Mouse (Mus musculus): ENCODE results near the gene Cds2. TPM values are rescaled to one million over a fixed set of nuclear protein-coding genes. Genes with fewer than 3 reads are reported as not detected.
"Not testable (repeated sequence)": the region's sequence is repeated elsewhere in the genome, so short reads cannot be mapped to it uniquely, and the experiment has no call there.

Cds2 gene
- polyA plus RNA-seq, 1 experiment: 57.8 TPM

- TF ChIP-seq POLR2A (IDR thresholded peaks at IDR 0.05; ENCODE audit: borderline replicate concordance, low read depth, low read length) (no peak), CTCF (IDR thresholded peaks at IDR 0.05; ENCODE audit: low read depth, low read length) (no peak)
- Histone ChIP-seq H3K27ac (ENCODE audit: insufficient read depth, low read depth, low read length) (no peak overlapping the region), H3K4me1 (ENCODE audit: control insufficient read depth, insufficient read depth, low read length) (peaks cover 36% of the 10 kb centered on the region), H3K4me3 (ENCODE audit: insufficient read depth, low read length) (no peak overlapping the region)
Measured at GRCm38 (mm10) chr2:132279978-132280377, 17.0 kb downstream of the Cds2 start.

- no peak for TF ChIP-seq CTCF (IDR thresholded peaks at IDR 0.05; ENCODE audit: low read depth, low read length)
- TF ChIP-seq POLR2A (IDR thresholded peaks at IDR 0.05; ENCODE audit: borderline replicate concordance, low read depth, low read length): no peak
- H3K4me3 ChIP-seq (ENCODE audit: insufficient read depth, low read length): no peak overlapping the region
- H3K27ac ChIP-seq (ENCODE audit: insufficient read depth, low read depth, low read length): no peak overlapping the region
- peaks cover 41% of the 10 kb centered on the region for H3K4me1 ChIP-seq (ENCODE audit: control insufficient read depth, insufficient read depth, low read length)
Measured at GRCm38 (mm10) chr2:132280518-132281120, 17.7 kb downstream of the Cds2 start.

GRCm38 (mm10) chr2:132281560-132282452 is 18.9 kb downstream of the Cds2 start:
- Histone ChIP-seq H3K27ac (ENCODE audit: insufficient read depth, low read depth, low read length) (no peak overlapping the region), H3K4me1 (ENCODE audit: control insufficient read depth, insufficient read depth, low read length) (peaks cover 48% of the 10 kb centered on the region), H3K4me3 (ENCODE audit: insufficient read depth, low read length) (no peak overlapping the region)
- TF ChIP-seq CTCF (IDR thresholded peaks at IDR 0.05; ENCODE audit: low read depth, low read length): no peak
- no peak for TF ChIP-seq POLR2A (IDR thresholded peaks at IDR 0.05; ENCODE audit: borderline replicate concordance, low read depth, low read length)

GRCm38 (mm10) chr2:132282453-132283174 is 19.7 kb downstream of the Cds2 start:
- Histone ChIP-seq H3K4me1 (ENCODE audit: control insufficient read depth, insufficient read depth, low read length) (peaks cover 48% of the 10 kb centered on the region), H3K4me3 (ENCODE audit: insufficient read depth, low read length) (no peak overlapping the region), H3K27ac (ENCODE audit: insufficient read depth, low read depth, low read length) (no peak overlapping the region)
- TF ChIP-seq POLR2A (IDR thresholded peaks at IDR 0.05; ENCODE audit: borderline replicate concordance, low read depth, low read length): no peak
- TF ChIP-seq CTCF (IDR thresholded peaks at IDR 0.05; ENCODE audit: low read depth, low read length): no peak

- TF ChIP-seq CTCF (IDR thresholded peaks at IDR 0.05; ENCODE audit: low read depth, low read length): no peak
- TF ChIP-seq POLR2A (IDR thresholded peaks at IDR 0.05; ENCODE audit: borderline replicate concordance, low read depth, low read length): no peak
- Histone ChIP-seq H3K4me3 (ENCODE audit: insufficient read depth, low read length) (no peak overlapping the region), H3K4me1 (ENCODE audit: control insufficient read depth, insufficient read depth, low read length) (peaks cover 48% of the 10 kb centered on the region), H3K27ac (ENCODE audit: insufficient read depth, low read depth, low read length) (no peak overlapping the region)
Measured at GRCm38 (mm10) chr2:132283236-132284070, 20.5 kb downstream of the Cds2 start.

- Histone ChIP-seq H3K4me1 (ENCODE audit: control insufficient read depth, insufficient read depth, low read length) (peaks cover 46% of the 10 kb centered on the region), H3K27ac (ENCODE audit: insufficient read depth, low read depth, low read length) (peak overlapping the region; percentile 52), H3K4me3 (ENCODE audit: insufficient read depth, low read length) (no peak overlapping the region)
- TF ChIP-seq POLR2A (IDR thresholded peaks at IDR 0.05; ENCODE audit: borderline replicate concordance, low read depth, low read length) (no peak), CTCF (IDR thresholded peaks at IDR 0.05; ENCODE audit: low read depth, low read length) (no peak)
Measured at GRCm38 (mm10) chr2:132284492-132285139, 21.7 kb downstream of the Cds2 start.

GRCm38 (mm10) chr2:132285722-132286121 is 22.8 kb downstream of the Cds2 start:
- not testable (repeated sequence) for H3K4me3 ChIP-seq (ENCODE audit: insufficient read depth, low read length)
- peak overlapping the region; percentile 52 for H3K27ac ChIP-seq (ENCODE audit: insufficient read depth, low read depth, low read length)
- H3K4me1 ChIP-seq (ENCODE audit: control insufficient read depth, insufficient read depth, low read length): peaks cover 46% of the 10 kb centered on the region

- H3K27ac ChIP-seq (ENCODE audit: insufficient read depth, low read depth, low read length): peak overlapping the region; percentile 77
- no peak overlapping the region for H3K4me3 ChIP-seq (ENCODE audit: insufficient read depth, low read length)
- H3K4me1 ChIP-seq (ENCODE audit: control insufficient read depth, insufficient read depth, low read length): peaks cover 52% of the 10 kb centered on the region
- TF ChIP-seq CTCF (IDR thresholded peaks at IDR 0.05; ENCODE audit: low read depth, low read length) (no peak), POLR2A (IDR thresholded peaks at IDR 0.05; ENCODE audit: borderline replicate concordance, low read depth, low read length) (no peak)
Measured at GRCm38 (mm10) chr2:132286376-132287076, 23.6 kb downstream of the Cds2 start.

- H3K27ac ChIP-seq (ENCODE audit: insufficient read depth, low read depth, low read length); H3K4me3 ChIP-seq (ENCODE audit: insufficient read depth, low read length): not testable (repeated sequence)
- H3K4me1 ChIP-seq (ENCODE audit: control insufficient read depth, insufficient read depth, low read length): peaks cover 38% of the 10 kb centered on the region
Measured at GRCm38 (mm10) chr2:132289213-132289612, 26.3 kb downstream of the Cds2 start.

All from bone marrow macrophage, adult 2 months (primary cell).